Comparison of ENCODE assay signal across 28 mouse cellular contexts in the genomic region with DNA sequence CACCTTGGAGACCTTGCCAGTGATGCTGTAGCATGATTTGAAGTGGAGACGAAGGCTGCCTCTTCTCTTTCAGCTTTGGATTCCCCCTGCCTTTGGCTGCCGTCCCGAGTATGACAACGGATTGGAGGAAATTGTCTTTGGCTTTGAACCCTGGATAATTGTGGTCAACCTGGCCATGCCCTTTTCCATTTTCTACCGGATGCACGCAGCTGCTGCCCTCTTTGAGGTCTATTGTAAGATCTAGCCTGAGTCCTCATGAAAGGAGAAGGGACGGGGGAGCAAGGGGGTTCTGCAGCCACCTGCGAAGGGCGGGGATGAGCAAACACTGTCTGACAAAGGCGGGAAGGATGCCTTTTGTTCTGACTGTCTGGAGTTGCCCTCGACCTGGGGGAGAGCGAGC. TPM values are rescaled to one million over a fixed set of nuclear protein-coding genes. Genes with fewer than 3 reads are reported as not detected.
A peak's percentile ranks its signal among the peaks of the same experiment; 100 is the strongest.
DNase-seq lines count a peak whose midpoint lies in the region; ATAC-seq and TF ChIP-seq lines count a peak whose summit lies in the region.
"Had no signal": no experiment of that assay in that cellular context is flagged by ENCODE, and none has a peak within 500 bp of the region (broad histone marks: within the 10 kb centered on the region; RNA-seq: fewer than 3 reads in every experiment).

No protein-coding gene starts in this region.

- 32% methylated on average over 12 of the region's 12 CpGs for WGBS in forebrain, embryonic 11.5 days
- 27% methylated on average over 12 of the region's 12 CpGs for WGBS in forebrain, embryonic 12.5 days
- 43% methylated on average over 12 of the region's 12 CpGs for WGBS in lung, postnatal 0 days

- H3K4me3 ChIP-seq in forebrain, embryonic 11.5 days (ENCODE audit: low read depth, low read length), result no peak overlapping the region
- H3K4me3 ChIP-seq in forebrain, embryonic 12.5 days (replicated peaks), result no peak overlapping the region
- H3K4me3 ChIP-seq in testis, adult 2 months (ENCODE audit: control insufficient read depth, low read depth, low read length), result peak overlapping the region; percentile 76
- H3K4me3 ChIP-seq in lung, postnatal 0 days (ENCODE audit: low read depth, low read length), result no peak overlapping the region
- H3K4me3 ChIP-seq: heart, embryonic 10.5 days; liver, embryonic 13.5 days; midbrain, embryonic 15.5 days; stomach, embryonic 15.5 days had no signal

- no peaks in the 10 kb centered on the region for H3K36me3 ChIP-seq in forebrain, embryonic 11.5 days (ENCODE audit: control insufficient read depth, insufficient read depth, low read length)
- H3K36me3 ChIP-seq in forebrain, embryonic 12.5 days (replicated peaks), result no peaks in the 10 kb centered on the region
- no peaks in the 10 kb centered on the region for H3K36me3 ChIP-seq in testis, adult 2 months (ENCODE audit: control insufficient read depth, insufficient read depth, low read length)
- no peaks in the 10 kb centered on the region for H3K36me3 ChIP-seq in lung, postnatal 0 days (ENCODE audit: insufficient read depth, low read length)
- H3K36me3 ChIP-seq: heart, embryonic 10.5 days; liver, embryonic 13.5 days; midbrain, embryonic 15.5 days; stomach, embryonic 15.5 days had no signal

- 0 out of 2 replicates have a peak, but pooled peaks cover 2% of the 10 kb centered on the region for H3K4me1 ChIP-seq in forebrain, embryonic 11.5 days (replicated peaks; ENCODE audit: control insufficient read depth, insufficient read depth, low read length)
- H3K4me1 ChIP-seq in forebrain, embryonic 12.5 days, result no peaks in the 10 kb centered on the region
- peaks cover 4% of the 10 kb centered on the region; the same call in 1 of the 2 replicates for H3K4me1 ChIP-seq in testis, adult 2 months (ENCODE audit: control insufficient read depth, insufficient read depth, low read length)
- no peaks in the 10 kb centered on the region for H3K4me1 ChIP-seq in lung, postnatal 0 days (ENCODE audit: insufficient read depth, low read depth, low read length)
- H3K4me1 ChIP-seq: heart, embryonic 10.5 days; liver, embryonic 13.5 days; midbrain, embryonic 15.5 days; stomach, embryonic 15.5 days had no signal

- no peak overlapping the region for H3K9ac ChIP-seq in forebrain, embryonic 11.5 days (ENCODE audit: low read length)
- no peak overlapping the region for H3K9ac ChIP-seq in forebrain, embryonic 12.5 days
- no peak overlapping the region for H3K9ac ChIP-seq in lung, postnatal 0 days (replicated peaks; ENCODE audit: low read depth)
- H3K9ac ChIP-seq: liver, embryonic 13.5 days; lung, embryonic 14.5 days; midbrain, embryonic 15.5 days; stomach, embryonic 15.5 days had no signal

- H3K9me3 ChIP-seq in forebrain, embryonic 11.5 days (ENCODE audit: control insufficient read depth, low read length), result no peaks in the 10 kb centered on the region
- no peaks in the 10 kb centered on the region for H3K9me3 ChIP-seq in forebrain, embryonic 12.5 days
- no peaks in the 10 kb centered on the region for H3K9me3 ChIP-seq in lung, postnatal 0 days (ENCODE audit: low read length)
- H3K9me3 ChIP-seq: heart, embryonic 10.5 days; liver, embryonic 13.5 days; midbrain, embryonic 15.5 days; stomach, embryonic 15.5 days had no signal

- no peak for TF ChIP-seq POLR2A in testis, adult 2 months (IDR thresholded peaks at IDR 0.05; ENCODE audit: control insufficient read depth, low read depth, low read length)

- no peak overlapping the region for H3K4me2 ChIP-seq in forebrain, embryonic 11.5 days (ENCODE audit: low read depth, low read length, severe bottlenecking)
- H3K4me2 ChIP-seq in forebrain, embryonic 12.5 days, result no peak overlapping the region
- H3K4me2 ChIP-seq in lung, postnatal 0 days (replicated peaks; ENCODE audit: low read depth, low read length), result no peak overlapping the region
- H3K4me2 ChIP-seq: liver, embryonic 13.5 days; lung, embryonic 14.5 days; midbrain, embryonic 15.5 days; stomach, embryonic 15.5 days had no signal

- no peak for TF ChIP-seq CTCF in testis, adult 2 months (IDR thresholded peaks at IDR 0.05; ENCODE audit: control insufficient read depth, insufficient read depth, insufficient replicate concordance, low read depth, low read length)
- no peak for TF ChIP-seq CTCF in lung, postnatal 0 days (IDR thresholded peaks at IDR 0.05)

- no peaks in the 10 kb centered on the region for H3K27me3 ChIP-seq in forebrain, embryonic 11.5 days (ENCODE audit: control insufficient read depth, insufficient read depth, low read length)
- no peaks in the 10 kb centered on the region for H3K27me3 ChIP-seq in forebrain, embryonic 12.5 days
- no peaks in the 10 kb centered on the region for H3K27me3 ChIP-seq in testis, adult 2 months (ENCODE audit: control insufficient read depth, insufficient read depth, low read length)
- H3K27me3 ChIP-seq in lung, postnatal 0 days (replicated peaks; ENCODE audit: insufficient read depth, low read length), result no peaks in the 10 kb centered on the region
- H3K27me3 ChIP-seq: liver, embryonic 13.5 days; midbrain, embryonic 15.5 days; stomach, embryonic 15.5 days had no signal

- no peak for ATAC-seq in forebrain, embryonic 11.5 days (replicated peaks; ENCODE audit: low FRiP score)
- no peak for ATAC-seq in forebrain, embryonic 12.5 days (ENCODE audit: low FRiP score)
- ATAC-seq in lung, postnatal 0 days, result no peak
- ATAC-seq: forebrain, embryonic 14.5 days; midbrain, embryonic 15.5 days had no signal

- peak; percentile 48 for DNase-seq in forebrain, embryonic 11.5 days (ENCODE audit: low spot score)
- no peak for DNase-seq in testis, postnatal 10 days (ENCODE audit: low spot score)
- peak; percentile 31 for DNase-seq in R1 (ENCODE audit: low read depth, low spot score)
- no peak for DNase-seq in right cerebral cortex, adult 18-20 months
- DNase-seq in lung, postnatal 0 days (ENCODE audit: low spot score), result no peak
- DNase-seq: adrenal gland, postnatal 36 days; cerebellum, adult 11-12 months; cerebellum, postnatal 25 days; gastrocnemius, postnatal 10 days; heart, postnatal 4 days; kidney, adult 18-20 months; layer of hippocampus, adult 9-11 months; liver, embryonic 13.5 days; lung, embryonic 14.5 days; lung, postnatal 4 days; thymus, adult 2 months had no signal

- TF ChIP-seq EP300 in lung, postnatal 0 days (IDR thresholded peaks at IDR 0.05), result no peak

- H3K27ac ChIP-seq in forebrain, embryonic 11.5 days (ENCODE audit: low read depth, low read length), result no peak overlapping the region
- H3K27ac ChIP-seq in forebrain, embryonic 12.5 days, result no peak overlapping the region
- H3K27ac ChIP-seq in testis, adult 2 months (ENCODE audit: control insufficient read depth, insufficient read depth, low read depth, low read length), result no peak overlapping the region
- no peak overlapping the region for H3K27ac ChIP-seq in lung, postnatal 0 days (ENCODE audit: low read length)
- H3K27ac ChIP-seq: heart, embryonic 10.5 days; liver, embryonic 13.5 days; midbrain, embryonic 15.5 days; stomach, embryonic 15.5 days had no signal

RNA-seq across cellular contexts. Expression of a gene that starts 16.5 kb away (rescaled TPM):
- polyA plus RNA-seq in forebrain, embryonic 11.5 days (2014; fragmentation: Nextera tagmentation; extraction: Ambion mirVana), result not detected in 2 replicates
- 0.06 TPM in 1 of 2 replicates, not detected in the other for polyA plus RNA-seq in forebrain, embryonic 12.5 days (2016; fragmentation: Nextera tagmentation; extraction: Ambion mirVana)
- polyA plus RNA-seq in testis, adult 2 months (2012; rRNA removed), result 0.04 TPM in 1 of 2 replicates, not detected in the other
- not detected in 2 replicates for polyA plus RNA-seq in lung, postnatal 0 days (2015; fragmentation: Nextera tagmentation; extraction: Ambion mirVana)
- polyA plus RNA-seq: heart, embryonic 10.5 days; kidney, embryonic 16.5 days; large intestine, adult 2 months; liver, embryonic 13.5 days; lung, embryonic 14.5 days; stomach, embryonic 15.5 days; urinary bladder, adult 2 months had no signal

RNA-seq across cellular contexts. Expression of a gene that starts 26.9 kb away (rescaled TPM):
- polyA plus RNA-seq in forebrain, embryonic 11.5 days (2014; fragmentation: Nextera tagmentation; extraction: Ambion mirVana), result not detected in 2 replicates
- not detected in 2 replicates for polyA plus RNA-seq in forebrain, embryonic 12.5 days (2016; fragmentation: Nextera tagmentation; extraction: Ambion mirVana)
- 0.40 and 0.67 TPM in 2 replicates for polyA plus RNA-seq in testis, adult 2 months (2012; rRNA removed)
- not detected in 2 replicates for polyA plus RNA-seq in lung, postnatal 0 days (2015; fragmentation: Nextera tagmentation; extraction: Ambion mirVana)
- polyA plus RNA-seq: forebrain, embryonic 14.5 days; heart, embryonic 16.5 days; kidney, embryonic 16.5 days; limb, embryonic 14.5 days; lung, embryonic 14.5 days; midbrain, embryonic 15.5 days; neural tube, embryonic 14.5 days; stomach, embryonic 15.5 days had no signal

RNA-seq across cellular contexts. Expression of a gene that starts 42.7 kb away (rescaled TPM):
- 82.6 and 100 TPM in 2 replicates for polyA plus RNA-seq in forebrain, embryonic 11.5 days (2014; fragmentation: Nextera tagmentation; extraction: Ambion mirVana)
- 90.9 and 91.4 TPM in 2 replicates for polyA plus RNA-seq in forebrain, embryonic 12.5 days (2016; fragmentation: Nextera tagmentation; extraction: Ambion mirVana)
- polyA plus RNA-seq in testis, adult 2 months (2012; rRNA removed), result 52.2 and 62.5 TPM in 2 replicates
- polyA plus RNA-seq in lung, postnatal 0 days (2015; fragmentation: Nextera tagmentation; extraction: Ambion mirVana), result 94.7 and 113 TPM in 2 replicates

Comparison
In these comparisons a context has a peak if more than half of its experiments do, and no peak if none do; other contexts are left out.
1. DNase-seq: peak in forebrain, embryonic 11.5 days (single experiment) and R1 (single experiment); none in testis, postnatal 10 days (single experiment), right cerebral cortex, adult 18-20 months (single experiment) and lung, postnatal 0 days (single experiment).